Mouse (Mus musculus) forebrain, embryonic 13.5 days (tissue): ENCODE results near the gene Babam2. TPM values are rescaled to one million over a fixed set of nuclear protein-coding genes. Genes with fewer than 3 reads are reported as not detected.

Experiments used
- ATAC-seq: fragments of 200-750 bp; cut with Nextera tagmentation; 2 replicates; pipeline ENCODE4 v1.8.0; 2017
- H3K27ac ChIP-seq: fragments of 300-500 bp; sonication (generic); 2 replicates; pipeline ENCODE4 v1.5.1; 2015; ENCODE audit warnings: inconsistent platforms, mild to moderate bottlenecking, moderate library complexity
- H3K27me3 ChIP-seq: fragments of 300-500 bp; sonication (generic); 2 replicates; pipeline ENCODE4 v1.6.1; 2015; ENCODE audit warnings: mild to moderate bottlenecking, inconsistent platforms
- H3K36me3 ChIP-seq: fragments of 300-500 bp; sonication (generic); 2 replicates; pipeline ENCODE4 v1.6.1; 2015; ENCODE audit warnings: mild to moderate bottlenecking, inconsistent platforms; ENCODE audit not compliant: poor library complexity, severe bottlenecking
- H3K4me1 ChIP-seq: fragments of 300-500 bp; sonication (generic); 2 replicates; pipeline ENCODE4 v1.6.1; 2015; ENCODE audit warnings: inconsistent platforms
- H3K4me2 ChIP-seq: fragments of 300-500 bp; sonication (generic); 2 replicates; pipeline ENCODE4 v1.6.1; 2015; ENCODE audit warnings: inconsistent platforms, mild to moderate bottlenecking, moderate library complexity
- H3K4me3 ChIP-seq: fragments of 300-500 bp; sonication (generic); 2 replicates; pipeline ENCODE4 v1.5.1; 2015; ENCODE audit warnings: mild to moderate bottlenecking, inconsistent platforms
- H3K9ac ChIP-seq: fragments of 300-500 bp; sonication (generic); 2 replicates; pipeline ENCODE4 v1.6.1; 2015; ENCODE audit warnings: mild to moderate bottlenecking, inconsistent platforms
- H3K9me3 ChIP-seq: fragments of 300-500 bp; sonication (generic); replicated peaks from 2 replicates; pipeline ENCODE4 v1.6.1; 2016; ENCODE audit warnings: inconsistent platforms
- WGBS: fragments of 180-500 bp; shearing (Covaris S2); methylation state at CpG from one replicate; pipeline ENCODE4 v1.1.7; 2015; 5-methylcytosine and 5-hydroxymethylcytosine counted together
- polyA plus RNA-seq: library from polyadenylated mRNA; unstranded; fragments of >200 nt; fragmentation: Nextera tagmentation; extraction: Ambion mirVana; gene quantifications from 2 replicates; pipeline ENCODE4 v1.2.1, GENCODE M21; 2015

The Babam2 gene
- polyA plus RNA-seq, 1 experiment from 2014 or later: 54.6 TPM

DNA sequence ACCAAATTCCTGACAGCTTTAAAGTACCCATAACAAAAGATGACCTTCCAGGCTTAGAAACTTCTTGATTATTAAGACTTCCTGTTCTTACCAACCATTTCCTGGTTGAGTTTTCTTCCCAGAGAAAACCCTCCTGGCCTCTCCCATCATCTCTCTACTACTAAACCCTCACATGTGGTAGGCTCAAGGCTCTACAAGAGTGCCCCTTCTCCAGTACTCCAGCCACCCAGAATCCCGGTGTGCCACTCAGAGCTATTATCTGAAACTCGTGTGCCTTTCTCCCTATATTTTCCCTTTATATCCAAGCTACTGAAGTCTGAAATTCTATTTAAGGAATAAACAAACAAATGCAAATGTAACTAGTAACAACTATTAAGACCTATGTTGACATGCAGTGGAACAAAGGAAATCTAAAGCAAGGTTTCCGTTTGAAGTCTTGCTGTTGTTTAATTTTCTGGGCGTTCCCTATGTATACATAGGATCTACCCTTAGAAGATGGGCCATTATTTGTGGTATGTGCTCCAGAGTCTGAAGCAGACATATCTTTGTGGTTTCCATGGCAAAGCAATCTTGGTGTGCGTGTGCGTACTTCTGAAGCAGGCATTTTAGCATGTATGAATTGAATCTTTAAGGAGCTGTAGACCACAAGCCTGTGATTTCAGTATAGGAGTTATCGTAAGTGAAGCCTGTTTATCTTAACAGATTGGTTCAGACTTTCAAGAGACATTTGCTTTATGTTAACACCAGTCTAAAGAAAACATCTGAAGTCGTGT is 361.2 kb downstream of the Babam2 start:
- H3K4me1 ChIP-seq: no peaks in the 10 kb centered on the region
- H3K9me3 ChIP-seq: no peaks in the 10 kb centered on the region
- H3K27ac ChIP-seq: no peak overlapping the region
- H3K36me3 ChIP-seq: no peaks in the 10 kb centered on the region
- no peak overlapping the region for H3K4me3 ChIP-seq
- no peak overlapping the region for H3K9ac ChIP-seq
- WGBS: 83% methylated on average over 8 of the region's 8 CpGs
- no peaks in the 10 kb centered on the region for H3K27me3 ChIP-seq
- H3K4me2 ChIP-seq: no peak overlapping the region
- ATAC-seq: no peak

DNA sequence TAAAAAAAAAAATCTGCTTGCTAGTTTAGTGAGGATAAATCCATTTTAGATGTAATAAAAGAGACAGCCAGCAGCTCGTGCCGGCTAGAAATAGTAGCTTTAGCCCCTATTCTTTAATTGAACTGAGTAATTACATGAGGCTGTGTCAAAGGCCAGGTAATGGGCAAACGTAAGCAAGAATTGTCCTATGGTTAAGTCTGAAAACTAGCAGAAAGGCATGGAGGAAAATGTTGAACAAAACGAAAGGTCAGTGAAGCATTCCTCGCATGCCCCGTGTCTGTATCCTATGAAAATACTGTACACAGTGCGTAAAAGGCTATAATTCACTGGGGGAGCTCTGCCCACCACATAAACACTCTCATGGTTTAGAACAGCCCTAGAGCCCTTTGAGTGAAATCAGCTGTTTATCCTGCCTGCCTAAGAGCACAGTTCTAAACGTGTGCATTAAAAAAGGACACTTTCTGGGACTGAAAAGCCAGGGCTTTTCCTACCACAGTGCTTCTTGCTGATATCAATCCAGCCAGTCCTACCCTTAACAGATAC is 361.8 kb downstream of the Babam2 start:
- 80% methylated on average over 8 of the region's 8 CpGs for WGBS

DNA sequence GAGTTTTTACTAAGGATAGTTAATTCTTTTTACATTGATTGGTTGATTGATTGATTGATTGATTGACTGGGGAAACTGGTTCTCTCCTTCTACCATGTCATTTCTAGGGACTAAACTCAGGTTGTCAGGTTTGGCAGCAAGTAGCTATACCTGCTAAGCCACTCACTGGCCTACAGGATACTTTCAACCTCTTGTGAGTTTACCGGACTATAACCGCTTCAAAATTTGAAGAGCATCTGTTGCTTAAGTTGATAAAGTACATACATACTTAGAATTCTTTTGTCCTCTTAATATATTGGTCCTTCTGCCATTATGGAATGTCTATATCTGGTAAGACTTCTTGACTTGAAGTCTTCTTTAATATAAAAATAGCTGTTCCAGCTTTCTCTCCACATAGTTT is 363.0 kb downstream of the Babam2 start:
- ATAC-seq: no peak
- H3K27me3 ChIP-seq: no peaks in the 10 kb centered on the region
- H3K4me3 ChIP-seq: no peak overlapping the region
- H3K27ac ChIP-seq: no peak overlapping the region
- H3K4me1 ChIP-seq: no peaks in the 10 kb centered on the region
- H3K9ac ChIP-seq: no peak overlapping the region
- WGBS: 96% methylated on average over 2 of the region's 2 CpGs
- H3K36me3 ChIP-seq: no peaks in the 10 kb centered on the region
- no peaks in the 10 kb centered on the region for H3K9me3 ChIP-seq
- H3K4me2 ChIP-seq: no peak overlapping the region

More for the DNA sequence above, 361.8 kb downstream of the Babam2 start:
- Histone ChIP-seq H3K4me2 (no peak overlapping the region), H3K9me3 (no peaks in the 10 kb centered on the region), H3K27ac (no peak overlapping the region), H3K36me3 (no peaks in the 10 kb centered on the region), H3K4me3 (no peak overlapping the region), H3K4me1 (no peaks in the 10 kb centered on the region), H3K27me3 (no peaks in the 10 kb centered on the region), H3K9ac (no peak overlapping the region)
- ATAC-seq: no peak

DNA sequence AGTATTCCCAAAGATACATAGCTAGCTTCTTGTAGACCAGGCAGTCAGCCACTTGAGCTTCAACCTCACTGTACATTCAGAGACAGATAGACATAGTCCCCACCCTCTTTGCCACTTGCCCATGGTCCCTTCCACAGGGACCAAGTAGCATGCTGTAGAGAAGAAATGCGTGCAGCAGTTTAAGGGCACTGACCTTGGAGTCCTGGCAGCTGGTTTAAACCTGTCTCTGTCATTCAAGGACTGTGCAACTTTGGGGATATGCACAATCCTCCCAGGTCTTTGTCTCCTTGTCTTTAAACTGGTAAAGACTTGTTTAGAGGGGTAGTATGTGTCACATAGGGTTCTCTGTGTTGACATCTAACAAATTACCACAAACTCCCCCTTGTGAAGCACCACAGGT is 364.4 kb downstream of the Babam2 start:
- H3K27ac ChIP-seq: no peak overlapping the region
- no peaks in the 10 kb centered on the region for H3K36me3 ChIP-seq
- no peak for ATAC-seq
- WGBS: 84% methylated on average over 1 of the region's 1 CpGs
- no peak overlapping the region for H3K9ac ChIP-seq
- H3K4me1 ChIP-seq: no peaks in the 10 kb centered on the region
- no peak overlapping the region for H3K4me2 ChIP-seq
- H3K9me3 ChIP-seq: no peaks in the 10 kb centered on the region
- H3K4me3 ChIP-seq: no peak overlapping the region
- H3K27me3 ChIP-seq: no peaks in the 10 kb centered on the region

DNA sequence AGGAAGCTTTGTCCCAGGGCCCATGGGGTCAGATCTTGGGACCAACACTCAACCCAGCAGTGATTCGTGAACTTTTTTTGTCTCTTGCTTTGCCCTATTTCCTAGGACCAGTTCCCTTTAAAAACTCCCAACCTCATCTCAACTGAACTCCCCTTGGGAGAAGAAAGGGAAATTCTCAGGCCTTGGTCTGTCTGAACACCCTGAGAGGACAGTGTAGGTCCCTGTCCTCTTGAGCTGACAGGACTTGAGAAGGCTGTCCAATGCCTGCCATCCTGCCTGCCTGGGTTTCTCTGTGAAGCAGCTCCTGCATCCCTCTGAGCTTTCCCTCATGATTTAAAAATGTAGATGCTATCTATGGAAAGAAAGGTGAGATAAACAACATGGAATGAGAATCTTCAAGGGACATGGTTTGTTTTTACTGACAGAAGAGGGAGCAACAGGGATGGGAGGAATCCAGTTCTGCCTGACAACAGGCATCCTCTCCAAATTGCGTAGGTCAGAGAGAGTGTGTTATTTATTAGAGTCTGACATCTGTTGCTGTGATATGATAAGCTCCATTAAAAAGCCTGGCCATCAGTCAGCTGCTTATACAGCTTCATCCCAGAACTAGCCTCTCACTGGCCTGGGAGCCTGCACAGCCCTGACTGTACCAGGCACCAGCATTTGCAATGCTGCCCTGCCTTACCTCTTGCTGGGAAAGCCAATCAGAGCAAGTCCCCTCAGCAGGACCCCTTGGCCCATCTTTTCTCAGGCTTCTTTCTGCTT is 367.0 kb downstream of the Babam2 start:
- no peak overlapping the region for H3K9ac ChIP-seq
- no peak for ATAC-seq
- 87% methylated on average over 2 of the region's 2 CpGs for WGBS

DNA sequence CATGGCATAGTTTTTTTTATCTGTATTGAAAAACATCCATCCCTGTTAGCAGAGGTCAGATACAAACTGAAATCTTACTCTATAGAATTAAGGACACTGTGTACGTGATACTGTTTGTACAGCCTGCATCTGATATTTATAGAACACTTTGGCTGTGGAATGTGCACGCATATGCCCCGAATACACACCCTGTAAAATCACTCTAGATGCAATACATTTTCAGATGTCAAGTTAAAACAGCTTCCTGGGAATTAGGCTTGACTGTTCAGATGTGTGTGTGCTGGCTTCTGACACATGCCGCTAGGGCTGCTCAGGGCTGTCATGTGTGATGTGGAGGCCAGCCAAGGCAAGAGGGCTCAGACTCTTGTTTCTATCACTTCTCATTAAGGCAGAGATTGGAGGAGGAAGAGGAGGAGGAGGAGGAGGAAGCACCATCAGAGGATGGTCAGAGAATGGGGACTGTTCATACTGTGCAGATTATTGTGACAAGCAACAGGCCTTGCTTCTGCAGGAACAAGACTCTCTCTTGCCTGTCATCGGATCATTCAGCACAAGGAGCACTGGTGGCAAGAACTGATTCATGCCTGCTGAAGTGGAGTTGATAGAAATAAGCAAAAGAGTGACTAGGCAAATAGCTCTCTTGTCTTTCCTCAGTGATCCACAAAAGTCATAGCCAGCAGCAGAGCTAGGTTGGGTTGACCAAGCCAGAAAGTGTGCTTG is 368.7 kb downstream of the Babam2 start:
- H3K27ac ChIP-seq: no peak overlapping the region
- H3K9ac ChIP-seq: no peak overlapping the region
- H3K4me1 ChIP-seq: no peaks in the 10 kb centered on the region
- no peaks in the 10 kb centered on the region for H3K27me3 ChIP-seq
- no peak overlapping the region for H3K4me3 ChIP-seq
- H3K36me3 ChIP-seq: no peaks in the 10 kb centered on the region
- no peaks in the 10 kb centered on the region for H3K9me3 ChIP-seq
- no peak overlapping the region for H3K4me2 ChIP-seq
- WGBS: 85% methylated on average over 5 of the region's 5 CpGs
- no peak for ATAC-seq

More for the DNA sequence above, 367.0 kb downstream of the Babam2 start:
- H3K9me3 ChIP-seq: no peaks in the 10 kb centered on the region
- H3K4me1 ChIP-seq: no peaks in the 10 kb centered on the region
- H3K4me2 ChIP-seq: no peak overlapping the region
- no peak overlapping the region for H3K4me3 ChIP-seq
- no peaks in the 10 kb centered on the region for H3K36me3 ChIP-seq
- H3K27me3 ChIP-seq: no peaks in the 10 kb centered on the region
- no peak overlapping the region for H3K27ac ChIP-seq

DNA sequence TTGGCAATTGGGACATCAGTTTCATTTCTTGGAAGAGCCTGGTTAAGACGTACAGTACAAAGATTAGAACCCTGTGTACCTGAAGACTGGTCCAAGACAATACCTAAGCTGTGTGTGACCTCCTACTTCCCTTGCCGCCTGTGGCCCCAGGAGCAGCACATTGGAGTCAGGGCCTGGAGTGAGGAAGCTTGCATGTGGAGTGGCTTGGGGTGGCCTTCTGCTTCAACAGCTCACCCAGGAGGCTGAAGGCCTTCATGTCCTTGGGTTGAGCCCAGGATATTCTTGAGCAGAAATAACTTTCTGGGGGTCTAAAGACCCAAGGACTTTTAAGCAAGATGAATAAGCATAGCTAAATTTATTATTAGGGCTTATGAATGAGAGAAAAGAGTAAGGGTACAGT is 369.4 kb downstream of the Babam2 start:
- Histone ChIP-seq H3K9ac (no peak overlapping the region), H3K9me3 (no peaks in the 10 kb centered on the region), H3K4me1 (no peaks in the 10 kb centered on the region), H3K27ac (no peak overlapping the region), H3K4me3 (no peak overlapping the region), H3K4me2 (no peak overlapping the region), H3K27me3 (no peaks in the 10 kb centered on the region), H3K36me3 (no peaks in the 10 kb centered on the region)
- whole genome bisulfite sequencing: 92% methylated on average over 2 of the region's 2 CpGs
- ATAC-seq: no peak

DNA sequence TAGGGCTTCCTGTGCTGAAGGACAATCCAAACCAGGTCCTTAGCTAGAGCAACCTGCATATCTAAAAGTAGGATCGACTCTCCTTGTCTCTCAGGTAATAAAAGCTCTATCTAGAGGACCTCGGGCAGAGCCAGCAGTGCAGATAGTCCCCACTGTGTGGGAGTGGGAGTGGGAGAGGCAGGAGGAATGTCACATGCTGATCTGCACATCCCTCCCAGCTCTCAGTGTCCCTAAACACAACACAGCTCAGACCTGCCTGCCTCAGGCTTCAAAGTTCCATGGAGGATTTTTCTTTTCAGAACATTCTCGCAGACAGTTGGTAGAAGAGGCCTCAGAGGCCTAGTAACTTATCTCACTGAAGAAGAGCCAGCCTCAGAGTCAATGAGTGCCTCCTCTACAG is 371.1 kb downstream of the Babam2 start:
- no peaks in the 10 kb centered on the region for H3K27me3 ChIP-seq
- H3K4me1 ChIP-seq: no peaks in the 10 kb centered on the region
- H3K36me3 ChIP-seq: no peaks in the 10 kb centered on the region
- no peak overlapping the region for H3K27ac ChIP-seq
- no peak for ATAC-seq
- no peak overlapping the region for H3K4me2 ChIP-seq
- 91% methylated on average over 3 of the region's 3 CpGs for WGBS
- H3K4me3 ChIP-seq: no peak overlapping the region
- no peaks in the 10 kb centered on the region for H3K9me3 ChIP-seq
- no peak overlapping the region for H3K9ac ChIP-seq

DNA sequence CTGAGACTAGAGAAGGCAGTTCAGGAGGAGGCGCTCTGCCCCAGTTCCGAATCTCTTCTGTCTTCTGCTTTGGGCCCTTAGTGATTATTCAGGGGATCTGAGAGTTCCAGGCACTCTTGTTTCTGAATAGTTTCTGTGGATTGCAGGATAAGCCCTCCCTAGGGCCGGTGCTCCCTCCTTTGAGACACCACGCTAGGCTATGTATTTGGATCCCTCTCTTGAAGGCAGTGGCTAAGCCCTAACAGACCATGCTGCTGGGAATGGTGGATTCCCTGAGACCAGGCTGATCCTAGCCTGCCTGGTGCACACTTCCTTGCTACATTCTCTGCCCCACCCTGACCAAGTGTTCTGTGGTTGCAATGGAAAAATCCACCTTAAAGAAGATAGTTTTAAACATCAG is 371.6 kb downstream of the Babam2 start:
- no peak overlapping the region for H3K9ac ChIP-seq
- H3K9me3 ChIP-seq: no peaks in the 10 kb centered on the region
- no peak overlapping the region for H3K4me2 ChIP-seq
- no peaks in the 10 kb centered on the region for H3K4me1 ChIP-seq
- no peak overlapping the region for H3K27ac ChIP-seq
- no peak overlapping the region for H3K4me3 ChIP-seq
- WGBS: 74% methylated on average over 4 of the region's 4 CpGs
- no peaks in the 10 kb centered on the region for H3K36me3 ChIP-seq
- no peak for ATAC-seq
- no peaks in the 10 kb centered on the region for H3K27me3 ChIP-seq

DNA sequence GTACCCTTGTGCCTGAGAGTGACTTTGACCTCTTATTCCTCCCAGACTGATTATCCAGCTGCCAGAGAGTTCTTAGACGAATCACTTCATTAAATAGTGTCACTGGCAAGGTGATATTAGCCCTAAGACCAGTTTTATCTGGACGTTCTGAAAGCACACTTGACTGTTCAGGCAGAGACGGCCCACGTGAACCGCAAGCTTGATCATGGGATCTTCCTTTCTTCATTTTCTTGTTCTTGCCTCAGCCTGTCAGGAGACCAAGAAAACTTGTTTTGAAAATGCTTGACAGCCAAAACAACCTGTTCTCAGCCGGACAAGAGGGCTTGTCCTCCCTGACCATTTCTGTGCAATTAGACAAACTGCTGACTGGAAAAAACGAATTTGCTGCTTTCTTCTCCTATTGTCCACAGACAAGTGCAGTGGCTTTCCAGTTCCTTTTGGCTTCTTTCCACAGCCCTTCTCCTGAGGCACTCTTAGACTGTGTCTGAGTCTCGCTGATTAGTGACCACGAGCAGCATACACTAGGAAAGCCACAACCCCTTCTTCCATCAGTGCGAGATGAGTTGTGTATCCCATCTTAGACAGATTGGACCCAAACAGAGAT is 372.2 kb downstream of the Babam2 start:
- no peak overlapping the region for H3K27ac ChIP-seq
- H3K27me3 ChIP-seq: no peaks in the 10 kb centered on the region
- no peak overlapping the region for H3K4me3 ChIP-seq
- H3K4me1 ChIP-seq: no peaks in the 10 kb centered on the region
- no peak overlapping the region for H3K9ac ChIP-seq
- 79% methylated on average over 10 of the region's 10 CpGs for WGBS
- no peaks in the 10 kb centered on the region for H3K36me3 ChIP-seq
- no peaks in the 10 kb centered on the region for H3K9me3 ChIP-seq
- ATAC-seq: no peak
- H3K4me2 ChIP-seq: no peak overlapping the region

DNA sequence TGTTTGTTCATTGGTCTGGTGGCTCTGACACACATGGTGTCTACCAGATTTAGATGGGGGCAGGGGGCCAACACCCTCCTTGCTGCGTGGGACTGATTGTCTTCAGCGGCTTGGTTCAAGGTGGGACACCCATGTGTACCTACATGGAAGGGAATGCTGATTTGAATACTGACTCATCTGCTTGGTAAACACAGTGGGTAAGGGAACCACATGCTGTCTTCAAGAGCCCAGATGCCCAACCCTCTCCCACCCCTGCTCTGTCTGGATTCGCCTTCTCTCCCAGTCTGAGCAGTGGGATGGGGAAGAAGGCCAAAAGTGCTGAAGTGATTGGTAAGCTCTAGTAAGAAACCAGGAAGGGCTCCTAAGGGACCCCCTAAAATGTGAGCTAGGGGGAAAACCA is 373.3 kb downstream of the Babam2 start:
- Histone ChIP-seq H3K36me3 (no peaks in the 10 kb centered on the region), H3K9me3 (no peaks in the 10 kb centered on the region), H3K4me1 (no peaks in the 10 kb centered on the region), H3K27ac (no peak overlapping the region), H3K9ac (no peak overlapping the region), H3K4me3 (no peak overlapping the region), H3K4me2 (no peak overlapping the region), H3K27me3 (no peaks in the 10 kb centered on the region)
- no peak for ATAC-seq
- 93% methylated on average over 3 of the region's 3 CpGs for WGBS

DNA sequence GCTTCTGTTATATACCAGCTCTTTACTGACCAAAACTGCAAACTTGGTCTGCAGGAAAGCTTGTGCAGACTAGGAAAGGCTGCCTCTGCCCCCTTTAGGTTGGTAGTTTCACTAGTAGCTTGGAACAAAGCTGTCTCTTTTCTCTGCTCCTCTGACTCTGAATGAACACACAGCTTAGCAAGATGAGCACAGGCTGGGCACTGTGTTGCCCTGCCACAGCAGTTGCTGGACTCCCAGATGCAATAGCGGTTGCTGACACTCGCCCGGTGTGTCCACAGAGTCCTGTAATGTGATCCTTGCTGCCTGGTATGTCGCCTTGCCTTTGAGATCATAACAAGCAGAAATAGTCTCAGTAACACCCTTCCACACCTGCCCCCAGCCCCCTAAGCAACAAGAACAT is 373.8 kb downstream of the Babam2 start:
- no peak overlapping the region for H3K4me3 ChIP-seq
- H3K9me3 ChIP-seq: no peaks in the 10 kb centered on the region
- no peaks in the 10 kb centered on the region for H3K27me3 ChIP-seq
- H3K27ac ChIP-seq: no peak overlapping the region
- no peaks in the 10 kb centered on the region for H3K36me3 ChIP-seq
- no peak overlapping the region for H3K9ac ChIP-seq
- WGBS: 87% methylated on average over 4 of the region's 4 CpGs
- no peak overlapping the region for H3K4me2 ChIP-seq
- ATAC-seq: no peak
- no peaks in the 10 kb centered on the region for H3K4me1 ChIP-seq
